Mouse (Mus musculus) c-Kit-negative CD71-positive TER-119-positive erythroid progenitor cells, embryonic 14.5 days (primary cell): Measurements from ENCODE around the gene Cdh13.

Experiments
- DNase-seq: peaks from one replicate; pipeline ENCODE4 v3.0.0-alpha.2; 2013; ENCODE audit warnings: low read depth, low spot score

The Cdh13 gene

GRCm38 (mm10) chr8:118916513-118916912 lies 633.0 kb downstream of the Cdh13 start:
- DNase-seq: no peak

DNA sequence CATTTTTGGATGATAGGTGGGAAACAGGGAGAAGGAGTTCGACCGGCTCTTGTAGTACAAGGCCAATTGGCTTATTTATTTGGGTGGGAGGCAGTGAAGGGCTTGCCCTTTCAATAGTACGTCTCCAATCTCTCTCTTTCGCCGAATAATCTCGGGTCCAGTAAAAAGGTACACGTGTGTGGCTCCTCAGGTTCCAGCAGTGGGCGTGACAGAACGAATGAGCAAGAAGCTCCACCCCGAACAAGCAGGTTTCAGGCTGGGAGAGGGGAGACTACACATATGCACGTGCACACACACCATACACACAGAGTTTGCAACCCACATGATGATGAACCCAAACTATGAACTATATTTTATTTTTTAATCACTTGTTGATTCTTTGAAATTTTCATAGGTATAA lies 653.9 kb downstream of the Cdh13 start:
- DNase-seq: no peak

GRCm38 (mm10) chr8:118938025-118938424 lies 654.5 kb downstream of the Cdh13 start:
- DNase-seq: no peak

DNA sequence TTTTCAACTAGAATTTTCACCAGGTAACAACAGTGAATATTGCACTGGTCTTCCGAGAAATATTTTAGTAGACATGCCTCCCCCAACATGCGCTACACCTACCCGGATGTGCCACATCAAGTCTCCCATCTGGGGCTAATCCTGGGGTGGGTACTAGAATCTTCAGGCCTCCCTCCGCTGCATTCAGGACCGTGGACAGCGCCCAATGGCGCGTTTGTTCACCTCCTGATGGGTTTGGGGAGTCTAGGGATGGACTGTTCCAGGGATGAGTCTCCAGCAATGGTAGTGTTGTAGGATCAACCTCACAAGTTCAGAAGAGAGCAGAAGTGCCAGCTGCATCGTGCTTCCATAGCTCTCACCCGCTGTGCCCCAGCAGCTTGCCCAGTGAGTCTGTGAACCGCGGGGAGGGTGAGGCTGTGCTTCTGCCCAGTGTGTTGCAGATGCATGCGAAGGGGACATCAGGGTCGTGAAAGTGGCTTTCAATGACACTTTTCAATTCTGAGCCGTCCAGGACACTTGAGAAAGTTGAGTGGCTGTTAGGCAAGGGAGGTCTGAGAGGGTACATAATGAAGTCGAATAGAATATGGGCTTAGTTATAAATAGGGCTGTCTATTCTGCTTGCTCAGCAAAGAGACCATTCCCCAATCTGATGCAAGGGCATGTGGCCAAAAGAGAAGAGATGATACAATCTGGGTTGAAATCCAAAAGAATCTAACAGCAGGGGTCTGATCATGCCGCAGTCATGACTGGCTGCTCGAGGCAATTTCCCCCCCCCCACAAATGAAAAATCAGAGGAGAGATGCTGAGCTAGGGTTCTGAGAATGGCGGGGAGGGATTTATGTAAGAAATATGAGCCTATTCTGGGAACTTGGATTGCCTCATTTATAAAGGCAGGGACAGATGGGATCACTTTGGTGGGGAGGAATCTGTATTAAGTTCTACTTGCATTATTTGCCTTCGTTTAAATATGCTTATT lies 668.5 kb downstream of the Cdh13 start:
- no peak for DNase-seq

GRCm38 (mm10) chr8:118956109-118956508 lies 672.6 kb downstream of the Cdh13 start:
- DNase-seq: no peak

DNA sequence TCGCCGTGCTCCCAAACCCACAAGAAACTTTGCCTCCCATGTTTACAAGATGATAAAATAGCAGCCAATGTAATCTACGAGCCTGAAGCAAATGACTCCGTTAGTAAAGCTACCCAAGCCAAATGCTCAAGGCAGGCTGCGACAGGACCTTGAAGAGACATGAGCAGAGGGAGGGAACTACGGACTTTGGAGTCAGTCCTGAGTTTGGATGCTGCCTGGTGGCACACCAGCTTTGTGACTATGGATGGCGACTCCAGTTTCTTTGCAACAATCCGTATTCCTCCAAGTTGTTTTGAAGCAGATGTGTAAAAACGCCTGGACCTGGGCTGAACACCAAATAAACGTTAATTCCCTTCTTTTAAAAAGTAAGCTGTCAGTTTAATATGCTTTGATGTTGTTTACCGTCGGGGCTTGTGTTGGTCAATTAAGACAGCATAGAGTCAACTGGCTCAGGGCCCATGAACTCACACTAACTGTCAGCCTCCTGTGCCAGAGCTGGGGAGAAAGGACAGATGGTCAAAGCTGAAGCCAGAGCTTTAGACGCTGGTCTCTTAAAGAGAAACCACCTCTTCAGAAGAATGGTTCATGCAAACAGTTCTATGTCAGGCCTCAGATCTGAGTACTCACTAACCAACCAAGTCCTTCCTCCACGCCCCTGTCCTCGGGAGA lies 678.5 kb downstream of the Cdh13 start:
- no peak for DNase-seq

GRCm38 (mm10) chr8:118965101-118965840 lies 681.7 kb downstream of the Cdh13 start:
- DNase-seq: no peak

DNA sequence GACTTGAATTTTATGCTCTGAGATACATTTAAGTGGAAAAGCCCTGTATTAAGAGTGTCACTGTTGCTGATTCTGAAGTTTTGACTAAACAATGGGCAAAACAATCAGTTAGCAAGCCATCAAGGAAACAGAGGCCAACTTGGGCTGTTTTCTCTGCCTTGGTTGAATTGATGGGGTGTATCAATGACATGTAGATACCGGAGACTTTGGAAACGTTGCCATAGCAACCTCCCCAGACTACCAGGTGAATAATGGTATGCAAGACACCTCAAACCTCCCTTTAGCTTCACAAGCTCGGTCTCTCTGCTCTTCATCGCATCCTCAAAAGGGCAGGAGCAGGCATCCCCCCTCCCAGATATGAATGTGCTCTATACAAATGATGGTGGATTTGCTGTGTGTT lies 685.4 kb downstream of the Cdh13 start:
- no peak for DNase-seq

- no peak for DNase-seq
These were observed 696.3 kb downstream of the Cdh13 start for GRCm38 (mm10) chr8:118979800-118980199.

DNA sequence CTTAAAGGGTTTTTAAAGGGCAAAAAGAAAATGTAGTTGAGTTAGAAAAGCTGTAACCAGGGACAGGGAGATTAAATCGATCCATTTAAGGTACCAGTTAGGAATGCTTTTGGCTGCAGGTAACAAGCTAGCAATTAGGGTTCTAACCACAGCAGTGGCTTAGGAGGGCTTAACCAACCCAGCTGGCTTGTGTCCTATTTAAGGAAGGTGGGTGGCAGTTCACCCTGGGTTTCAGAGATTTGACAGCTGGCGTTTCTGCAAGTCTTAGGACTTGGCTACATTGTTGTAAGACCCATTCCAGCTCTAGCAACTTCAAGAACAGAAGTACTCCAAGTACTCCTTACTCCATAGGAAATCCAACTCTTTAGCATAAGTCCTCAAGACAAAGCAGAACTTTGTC lies 700.2 kb downstream of the Cdh13 start:
- no peak for DNase-seq

- no peak for DNase-seq
These were observed 703.3 kb downstream of the Cdh13 start for GRCm38 (mm10) chr8:118986796-118987195.

DNA sequence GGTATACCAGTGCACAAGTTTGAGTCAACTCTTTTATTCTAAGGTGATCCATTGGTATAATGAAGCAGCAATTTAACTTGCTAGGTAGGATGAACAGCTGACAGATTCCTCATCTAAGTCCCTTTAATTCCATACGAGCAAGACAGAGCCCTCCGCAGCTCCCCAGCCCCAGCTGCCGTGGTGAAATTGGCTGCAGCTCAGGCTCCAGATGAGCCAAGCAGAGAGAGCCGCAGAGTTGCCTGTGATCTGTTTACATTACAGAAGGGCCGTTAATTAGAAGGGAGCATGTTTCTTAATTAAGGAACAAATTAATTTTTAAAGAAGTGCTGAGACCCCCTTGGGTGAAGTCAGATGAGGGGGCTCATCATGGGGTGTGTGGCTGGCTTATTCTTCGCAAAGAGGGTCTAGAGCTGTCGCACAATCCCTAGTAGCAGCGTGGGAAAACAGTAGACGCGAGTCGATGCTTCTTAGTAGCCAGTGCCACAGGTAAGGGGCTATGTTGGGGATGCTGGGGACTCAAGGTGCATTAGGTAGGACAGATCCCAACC lies 712.2 kb downstream of the Cdh13 start:
- DNase-seq: no peak

GRCm38 (mm10) chr8:119000595-119000994 lies 717.1 kb downstream of the Cdh13 start:
- DNase-seq: no peak

- no peak for DNase-seq
These were observed 721.3 kb downstream of the Cdh13 start for GRCm38 (mm10) chr8:119004821-119005220.

GRCm38 (mm10) chr8:119018675-119019074 lies 735.1 kb downstream of the Cdh13 start:
- no peak for DNase-seq

GRCm38 (mm10) chr8:119020781-119021180 lies 737.2 kb downstream of the Cdh13 start:
- DNase-seq: no peak

- DNase-seq: no peak
These were observed 737.9 kb downstream of the Cdh13 start for GRCm38 (mm10) chr8:119021478-119021877.

GRCm38 (mm10) chr8:119022301-119022870 lies 738.9 kb downstream of the Cdh13 start:
- DNase-seq: no peak

DNA sequence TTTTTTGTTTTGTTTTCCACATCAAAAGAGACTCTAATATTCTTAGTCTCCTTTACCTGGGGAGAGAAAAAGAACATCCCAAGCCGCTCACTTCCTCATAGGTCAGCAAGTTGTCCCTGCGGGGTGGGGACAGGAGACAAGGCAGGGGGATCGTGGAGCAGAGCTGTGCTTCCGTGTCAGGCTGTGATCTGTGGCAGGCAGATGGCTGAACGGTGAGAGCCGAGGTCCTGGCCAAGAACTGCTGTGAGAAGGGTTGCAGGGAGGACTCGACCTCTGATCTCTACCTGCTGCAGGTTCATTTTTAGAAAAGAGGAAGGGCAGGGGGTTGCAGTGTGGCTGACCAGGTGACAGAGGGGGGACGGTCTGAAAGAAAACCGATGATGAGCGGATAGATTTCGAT lies 749.9 kb downstream of the Cdh13 start:
- no peak for DNase-seq

DNA sequence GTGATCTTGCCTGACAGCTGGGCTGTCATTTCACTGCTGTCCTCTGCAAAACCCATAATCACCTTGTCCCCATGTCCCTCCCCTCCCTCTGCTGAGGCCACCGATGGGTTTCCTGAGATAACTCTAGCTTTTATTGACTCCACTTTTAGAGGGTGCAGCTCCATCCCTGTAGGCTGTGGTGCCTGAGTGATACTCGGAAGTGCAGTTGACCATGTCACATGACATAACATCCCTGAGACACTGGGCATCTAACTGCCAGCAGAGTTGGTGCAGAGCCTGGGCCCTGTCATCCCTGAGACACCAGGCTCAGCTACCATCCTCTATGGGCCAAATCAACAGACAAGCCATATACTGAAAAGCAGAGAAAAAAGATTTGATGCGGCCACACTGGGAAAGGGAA lies 750.5 kb downstream of the Cdh13 start:
- DNase-seq: no peak

DNA sequence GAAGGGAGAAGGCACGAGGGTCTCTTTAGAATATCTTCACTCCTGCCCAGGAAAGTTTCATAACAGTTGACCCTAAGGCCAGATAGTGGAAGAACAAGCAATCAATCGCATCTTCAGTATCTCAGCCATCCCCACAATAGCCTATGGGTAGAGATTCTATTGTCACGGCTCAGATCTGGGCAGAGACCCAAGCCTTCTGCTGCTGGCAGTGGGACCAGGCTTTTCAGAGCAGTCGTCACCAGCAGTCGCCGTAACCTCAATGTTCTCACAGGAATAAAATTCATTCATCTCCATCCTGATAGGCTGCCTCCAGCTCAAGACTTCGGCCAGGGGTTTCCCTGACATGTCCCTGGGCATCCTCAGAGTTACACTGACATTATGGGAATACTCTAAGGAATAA lies 751.6 kb downstream of the Cdh13 start:
- DNase-seq: no peak

GRCm38 (mm10) chr8:119037571-119037970 lies 754.0 kb downstream of the Cdh13 start:
- DNase-seq: no peak
